Mouse (Mus musculus) telencephalon, adult 2 months (tissue): ENCODE measurements at regions not wholly inside any gene's neighbourhood (a gene's known extent, or its start where the extent isn't known, plus 50 kb on each side); places are given as distances from the start of the nearest gene placed in this dataset.

ENCODE experiments used
- DNase-seq: peaks from one replicate; pipeline ENCODE4 v3.0.0-alpha.2; 2011; ENCODE audit warnings: low read depth, low spot score

GRCm38 (mm10) chr17:81941317-81941716 is 203.1 kb upstream of the Slc8a1 start:
- DNase-seq, result peak; percentile 29

- DNase-seq, result no peak
These were observed 192.6 kb upstream of the Slc8a1 start for GRCm38 (mm10) chr17:81930736-81931135.

- no peak for DNase-seq
These were observed 168.4 kb upstream of the Slc8a1 start for GRCm38 (mm10) chr17:81906481-81907012.

- DNase-seq, result no peak
These were observed 164.0 kb upstream of the Slc8a1 start for GRCm38 (mm10) chr17:81901999-81902665.

- DNase-seq, result no peak
These were observed 160.8 kb upstream of the Slc8a1 start for GRCm38 (mm10) chr17:81898984-81899383.

GRCm38 (mm10) chr17:81878136-81878535 is 140.0 kb upstream of the Slc8a1 start:
- no peak for DNase-seq

- DNase-seq, result no peak
These were observed 128.5 kb upstream of the Slc8a1 start for GRCm38 (mm10) chr17:81866683-81867082.

- no peak for DNase-seq
These were observed 111.3 kb upstream of the Slc8a1 start for GRCm38 (mm10) chr17:81849298-81849967.

GRCm38 (mm10) chr17:81843793-81844192 is 105.6 kb upstream of the Slc8a1 start:
- no peak for DNase-seq

GRCm38 (mm10) chr17:81797827-81798376 is 59.7 kb upstream of the Slc8a1 start:
- no peak for DNase-seq

DNA sequence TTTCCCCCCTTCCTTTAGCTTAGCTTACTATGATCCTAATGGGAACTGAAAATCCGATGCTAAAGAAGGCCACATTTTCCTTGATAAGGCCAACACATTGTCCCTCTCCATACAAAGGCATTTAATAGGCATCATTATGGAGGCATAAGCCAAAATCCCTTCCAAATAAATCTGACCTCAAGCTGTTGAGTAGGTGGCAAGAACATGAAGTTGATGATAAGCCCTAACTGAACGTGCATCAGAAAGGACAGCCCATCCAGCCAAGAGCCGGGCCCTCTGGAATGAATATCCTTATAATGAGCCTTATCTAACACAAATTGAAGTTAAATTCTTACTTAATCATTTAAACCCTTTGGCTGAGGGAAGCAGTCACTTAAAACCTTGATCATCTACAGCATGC is 50.6 kb upstream of the Slc8a1 start:
- no peak for DNase-seq
